Mouse (Mus musculus): ENCODE measurements at regions not wholly inside any gene's neighbourhood (a gene's known extent, or its start where the extent isn't known, plus 50 kb on each side); places are given as distances from the start of the nearest gene placed in this dataset.

- peak in 1 of 2 experiments; percentile 17 for DNase-seq
Observed at GRCm38 (mm10) chr9:22937686-22938391, 285.0 kb upstream of the Bmper start.

- peak in 1 of 2 experiments; percentile 7 for DNase-seq
Observed at GRCm38 (mm10) chr9:22944992-22945391, 277.9 kb upstream of the Bmper start.

GRCm38 (mm10) chr9:22945426-22945955 lies 277.4 kb upstream of the Bmper start:
- DNase-seq: no peak

- DNase-seq: no peak
Observed at GRCm38 (mm10) chr9:22952571-22953442, 270.1 kb upstream of the Bmper start.

GRCm38 (mm10) chr9:22962269-22962815 lies 260.5 kb upstream of the Bmper start:
- no peak for DNase-seq

- no peak for DNase-seq
Observed at GRCm38 (mm10) chr9:22971312-22971711, 251.6 kb upstream of the Bmper start.

GRCm38 (mm10) chr9:22976748-22977147 lies 246.1 kb upstream of the Bmper start:
- DNase-seq: no peak

GRCm38 (mm10) chr9:22979627-22980026 lies 243.2 kb upstream of the Bmper start:
- no peak for DNase-seq

GRCm38 (mm10) chr9:22989508-22989907 lies 233.4 kb upstream of the Bmper start:
- DNase-seq: no peak

- no peak for DNase-seq
Observed at GRCm38 (mm10) chr9:22993531-22993930, 229.3 kb upstream of the Bmper start.

GRCm38 (mm10) chr9:22995564-22995963 lies 227.3 kb upstream of the Bmper start:
- DNase-seq: no peak

GRCm38 (mm10) chr9:22998306-22998705 lies 224.6 kb upstream of the Bmper start:
- DNase-seq: no peak

GRCm38 (mm10) chr9:22999181-22999580 lies 223.7 kb upstream of the Bmper start:
- DNase-seq: peak; percentile 60 to 64

- no peak for DNase-seq
Observed at GRCm38 (mm10) chr9:23000200-23000599, 222.7 kb upstream of the Bmper start.

- no peak for DNase-seq
Observed at GRCm38 (mm10) chr9:23003195-23004061, 219.4 kb upstream of the Bmper start.

GRCm38 (mm10) chr9:23005005-23005404 lies 217.9 kb upstream of the Bmper start:
- no peak for DNase-seq

- peak; percentile 59 to 71 for DNase-seq
Observed at GRCm38 (mm10) chr9:23009462-23010183, 213.3 kb upstream of the Bmper start.

GRCm38 (mm10) chr9:23011316-23011959 lies 211.4 kb upstream of the Bmper start:
- DNase-seq: peak; percentile 70 to 85

- peak; percentile 33 to 40 for DNase-seq
Observed at GRCm38 (mm10) chr9:23012130-23012529, 210.7 kb upstream of the Bmper start.

- no peak for DNase-seq
Observed at GRCm38 (mm10) chr9:23016733-23017132, 206.1 kb upstream of the Bmper start.

GRCm38 (mm10) chr9:23024061-23024460 lies 198.8 kb upstream of the Bmper start:
- DNase-seq: no peak

All from cerebellum, postnatal 10 days (tissue).